ENCODE assay signal across 7 mouse cellular contexts in genomic region chr4:124656518-124656853, GRCm38 (mm10). TPM values are rescaled to one million over a fixed set of nuclear protein-coding genes. Genes with fewer than 3 reads are reported as not detected.
A peak's percentile ranks its signal among the peaks of the same experiment; 100 is the strongest.
DNase-seq lines count a peak whose midpoint lies in the region; ATAC-seq lines count a peak whose summit lies in the region.

Pou3f1 (plus strand) TSS chr4:124656807.

- peak within 1 kb of the TSS; percentile 99 for H3K4me2 ChIP-seq in lung, embryonic 16.5 days (ENCODE audit: low read depth, low read length)
- peak within 1 kb of the TSS; percentile 89 for H3K4me2 ChIP-seq in forebrain, embryonic 12.5 days
- peak within 1 kb of the TSS; percentile 95 for H3K4me2 ChIP-seq in neural tube, embryonic 12.5 days (replicated peaks)

- peaks cover 21% of the 10 kb centered on the region for H3K4me1 ChIP-seq in lung, embryonic 16.5 days (replicated peaks; ENCODE audit: control insufficient read depth, insufficient read depth, low read length)
- H3K4me1 ChIP-seq in forebrain, embryonic 12.5 days = peaks cover 63% of the 10 kb centered on the region
- peaks cover 52% of the 10 kb centered on the region for H3K4me1 ChIP-seq in neural tube, embryonic 12.5 days

- under 1% methylated on average over 15 of the region's 15 CpGs for WGBS in lung, embryonic 16.5 days
- WGBS in forebrain, embryonic 12.5 days = 0% methylated on average over 15 of the region's 15 CpGs
- WGBS in neural tube, embryonic 12.5 days = under 1% methylated on average over 15 of the region's 15 CpGs

- peak within 1 kb of the TSS; percentile 66 for H3K4me3 ChIP-seq in lung, embryonic 16.5 days (ENCODE audit: low read length)
- peak within 1 kb of the TSS; percentile 66 for H3K4me3 ChIP-seq in forebrain, embryonic 12.5 days (replicated peaks)
- H3K4me3 ChIP-seq in neural tube, embryonic 12.5 days = peak within 1 kb of the TSS; percentile 59

- H3K27ac ChIP-seq in lung, embryonic 16.5 days (ENCODE audit: low read length) = no peak within 1 kb of the TSS
- H3K27ac ChIP-seq in forebrain, embryonic 12.5 days = peak within 1 kb of the TSS; percentile 53
- H3K27ac ChIP-seq in neural tube, embryonic 12.5 days = no peak within 1 kb of the TSS

- H3K9ac ChIP-seq in lung, embryonic 16.5 days (ENCODE audit: low read length) = peak within 1 kb of the TSS; percentile 53
- H3K9ac ChIP-seq in forebrain, embryonic 12.5 days = peak within 1 kb of the TSS; percentile 68
- H3K9ac ChIP-seq in neural tube, embryonic 12.5 days = peak within 1 kb of the TSS; percentile 69

- ATAC-seq in lung, embryonic 16.5 days (ENCODE audit: low read depth) = no peak
- ATAC-seq in forebrain, embryonic 12.5 days (ENCODE audit: low FRiP score) = no peak
- ATAC-seq in neural tube, embryonic 12.5 days (ENCODE audit: low FRiP score, low read depth) = no peak

- H3K27me3 ChIP-seq in lung, embryonic 16.5 days (ENCODE audit: control insufficient read depth, insufficient read depth, low read depth, low read length) = peaks cover 80% of the 10 kb centered on the region
- H3K27me3 ChIP-seq in forebrain, embryonic 12.5 days = peaks cover 92% of the 10 kb centered on the region
- H3K27me3 ChIP-seq in neural tube, embryonic 12.5 days (replicated peaks) = peaks cover 80% of the 10 kb centered on the region

- no peaks in the 10 kb centered on the region for H3K9me3 ChIP-seq in lung, embryonic 16.5 days (ENCODE audit: control insufficient read depth, low read length)
- H3K9me3 ChIP-seq in forebrain, embryonic 12.5 days = no peaks in the 10 kb centered on the region
- no peaks in the 10 kb centered on the region for H3K9me3 ChIP-seq in neural tube, embryonic 12.5 days

- H3K36me3 ChIP-seq in lung, embryonic 16.5 days (ENCODE audit: control insufficient read depth, insufficient read depth, low read length) = no peaks in the 10 kb centered on the region
- H3K36me3 ChIP-seq in forebrain, embryonic 12.5 days (replicated peaks) = no peaks in the 10 kb centered on the region
- H3K36me3 ChIP-seq in neural tube, embryonic 12.5 days = no peaks in the 10 kb centered on the region

- DNase-seq in lung, postnatal 10 days = no peak
- no peak for DNase-seq in layer of hippocampus, postnatal 36 days
- no peak for DNase-seq in ovary, postnatal 14 days (ENCODE audit: low spot score)
- DNase-seq in urinary bladder, postnatal 36 days (ENCODE audit: low spot score in 2 of 2) = no peak

RNA-seq across cellular contexts. Expression of gene Pou3f1, which starts in this region (rescaled TPM):
- 0.06 and 0.13 TPM in 2 replicates for polyA plus RNA-seq in lung, embryonic 16.5 days (2015; fragmentation: Nextera tagmentation; extraction: Ambion mirVana)
- polyA plus RNA-seq in forebrain, embryonic 12.5 days (2016; fragmentation: Nextera tagmentation; extraction: Ambion mirVana) = 16.0 and 21.6 TPM in 2 replicates
- 10 to 100 TPM; 42.7 to 44.9 TPM for total RNA-seq in layer of hippocampus, postnatal 36 days (2021)
- polyA plus RNA-seq in neural tube, embryonic 12.5 days (2016; fragmentation: Nextera tagmentation; extraction: Ambion mirVana) = 25.2 and 25.8 TPM in 2 replicates

Comparison
In these comparisons a context has a peak if more than half of its experiments do, and no peak if none do; other contexts are left out.
1. RNA of gene Pou3f1 (polyA plus RNA-seq): 25.2 to 25.8 TPM in neural tube, embryonic 12.5 days and 16.0 to 21.6 TPM in forebrain, embryonic 12.5 days; 0.06 to 0.13 TPM in lung, embryonic 16.5 days; every median in the first group is over 10 times any median in the second.
2. Peak in every context shown above with its lines, with median percentiles within 50 percentile points of each other: H3K4me2 ChIP-seq, H3K4me3 ChIP-seq and H3K9ac ChIP-seq.